Mouse (Mus musculus) layer of hippocampus, postnatal 36 days (tissue): Measurements from ENCODE around the gene Zfp142. TPM values are rescaled to one million over a fixed set of nuclear protein-coding genes. Genes with fewer than 3 reads are reported as not detected.

Source experiments
- microRNA-seq, 2 experiments: library from miRNA; unstranded; fragments of <30 nt; microRNA quantifications; one replicate each; pipeline ENCODE4 v1.2.0; 2021
- total RNA-seq, 2 experiments: library from RNA; stranded (reverse); gene quantifications; 2 replicates each; pipeline ENCODE4 v1.2.3; 2021

The Zfp142 gene
- total RNA-seq, 2 experiments from 2014 or later: 26.5 to 31.7 TPM

Small RNAs within 50 kb of the gene (microRNA-seq; reads per million reads assigned to microRNA genes)
- gene Gm25035: 0 reads per million in 2 experiments

Other genes starting within 250 kb of the Zfp142 start
- 1 to 10 TPM; 1.0 to 1.2 TPM for gene Catip, start 226.1 kb downstream of the Zfp142 start, total RNA-seq
- gene Slc11a1, start 213.1 kb downstream of the Zfp142 start, total RNA-seq: 1 to 10 TPM; 2.6 to 3.6 TPM
- gene Ctdsp1, start 196.7 kb downstream of the Zfp142 start, total RNA-seq: 10 to 100 TPM; 25.9 to 28.4 TPM
- gene Vil1, start 178.9 kb downstream of the Zfp142 start, total RNA-seq: under 1 TPM; 0.10 to 0.33 TPM
- 10 to 100 TPM; 26.9 to 29.1 TPM for gene Cnot9, start 82.2 kb downstream of the Zfp142 start, total RNA-seq
- gene Plcd4, start 45.4 kb downstream of the Zfp142 start, total RNA-seq: 10 to 100 TPM; 20.4 to 22.8 TPM
- 10 to 100 TPM; 26.3 to 27.9 TPM for gene Usp37, start 44.0 kb downstream of the Zfp142 start, total RNA-seq
- gene Bcs1l, start within 50 bp of the Zfp142 start, total RNA-seq: 10 to 100 TPM; 24.0 to 24.1 TPM
- 10 to 100 TPM; 65.8 to 67.2 TPM for gene Rnf25, start 13.2 kb upstream of the Zfp142 start, total RNA-seq
- gene Stk36, start 13.2 kb upstream of the Zfp142 start, total RNA-seq: 1 to 10 TPM; 4.9 to 5.5 TPM
- 10 to 100 TPM; 27.1 to 29.0 TPM for gene Ttll4, start 73.5 kb upstream of the Zfp142 start, total RNA-seq
- 1 to 10 TPM; 1.5 to 1.7 TPM for gene Cyp27a1, start 125.3 kb upstream of the Zfp142 start, total RNA-seq
- gene Prkag3, start 161.0 kb upstream of the Zfp142 start, total RNA-seq: not detected
- under 1 TPM; 0.30 to 0.81 TPM for gene Wnt6, start 183.6 kb upstream of the Zfp142 start, total RNA-seq
- gene Wnt10a, start 203.3 kb upstream of the Zfp142 start, total RNA-seq: 1 to 10 TPM; 1.8 to 2.6 TPM